Mouse (Mus musculus) neutrophil, adult 59 days (primary cell): Measurements from ENCODE around the gene Nhlh2. TPM values are rescaled to one million over a fixed set of nuclear protein-coding genes. Genes with fewer than 3 reads are reported as not detected.

Experiments used
- total RNA-seq, 2 experiments: library from RNA; stranded (reverse); gene quantifications; 1 replicate in 1 of 2; 2 replicates in 1 of 2; pipeline ENCODE4 v1.2.4; 2023

Nhlh2 gene
- total RNA-seq: not detected

DNA sequence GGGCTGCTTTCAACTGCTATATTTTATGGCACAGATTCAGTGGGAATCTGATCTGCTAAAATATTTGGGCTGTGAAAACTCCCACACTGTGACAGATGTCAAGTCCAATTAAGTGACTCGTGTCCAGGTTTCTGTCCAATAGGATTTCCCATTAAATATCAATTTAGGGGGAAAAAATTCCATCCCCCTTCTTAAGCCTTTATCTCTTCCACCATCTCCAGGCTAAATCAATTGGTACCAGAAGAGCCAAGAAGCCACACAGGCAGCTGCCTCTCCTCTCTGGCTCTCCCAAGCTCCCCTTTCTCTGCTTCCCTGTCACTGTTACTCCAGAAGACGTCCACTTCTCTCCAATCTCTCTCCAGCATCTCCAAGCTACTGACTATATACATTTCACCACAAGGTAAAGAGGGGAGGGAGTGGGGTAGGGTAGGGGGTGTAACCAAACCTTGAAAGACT, at the start of gene Nhlh2:
TSS of gene Nhlh2 (plus strand) at position 151 of the 456 bp plus-strand sequence.

Other genes with a start within 250 kb of the Nhlh2 start
- not detected for gene Mab21l3, start 161.1 kb upstream of the Nhlh2 start, total RNA-seq
- 10 to 100 TPM; 64.3 to 74.8 TPM for gene Slc22a15, start 85.6 kb upstream of the Nhlh2 start, total RNA-seq
- gene Casq2, start 76.3 kb downstream of the Nhlh2 start, total RNA-seq: not detected
- 1 to 10 TPM in 1 of 2 experiments, under 1 TPM in 1; 0.31 to 1.2 TPM for gene Vangl1, start 194.6 kb downstream of the Nhlh2 start, total RNA-seq